Mouse (Mus musculus): ENCODE measurements at regions not wholly inside any gene's neighbourhood (a gene's known extent, or its start where the extent isn't known, plus 50 kb on each side); places are given as distances from the start of the nearest gene placed in this dataset.

DNA sequence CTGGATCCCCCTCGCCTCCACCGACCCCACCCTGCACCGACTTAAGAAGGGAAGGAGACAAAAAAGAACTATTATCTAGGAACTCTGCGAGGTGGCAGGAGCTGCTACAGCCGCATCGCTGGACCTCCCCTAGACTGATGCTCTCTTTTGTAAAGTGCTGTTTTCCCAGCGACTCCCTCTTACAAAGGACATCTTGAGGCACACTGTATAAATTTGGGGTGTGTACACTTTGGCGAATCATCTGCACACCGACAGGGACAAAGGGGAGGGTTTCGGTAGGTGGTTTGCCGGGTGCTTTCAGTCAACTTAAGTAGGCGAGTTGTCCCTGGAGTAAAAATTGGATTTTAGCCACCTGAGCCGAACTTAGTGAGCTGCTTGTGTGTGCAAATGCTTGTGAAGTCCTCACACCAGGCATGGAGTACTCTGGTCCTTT, 112.4 kb upstream of the Ubash3b start:
- DNase-seq = no peak

DNA sequence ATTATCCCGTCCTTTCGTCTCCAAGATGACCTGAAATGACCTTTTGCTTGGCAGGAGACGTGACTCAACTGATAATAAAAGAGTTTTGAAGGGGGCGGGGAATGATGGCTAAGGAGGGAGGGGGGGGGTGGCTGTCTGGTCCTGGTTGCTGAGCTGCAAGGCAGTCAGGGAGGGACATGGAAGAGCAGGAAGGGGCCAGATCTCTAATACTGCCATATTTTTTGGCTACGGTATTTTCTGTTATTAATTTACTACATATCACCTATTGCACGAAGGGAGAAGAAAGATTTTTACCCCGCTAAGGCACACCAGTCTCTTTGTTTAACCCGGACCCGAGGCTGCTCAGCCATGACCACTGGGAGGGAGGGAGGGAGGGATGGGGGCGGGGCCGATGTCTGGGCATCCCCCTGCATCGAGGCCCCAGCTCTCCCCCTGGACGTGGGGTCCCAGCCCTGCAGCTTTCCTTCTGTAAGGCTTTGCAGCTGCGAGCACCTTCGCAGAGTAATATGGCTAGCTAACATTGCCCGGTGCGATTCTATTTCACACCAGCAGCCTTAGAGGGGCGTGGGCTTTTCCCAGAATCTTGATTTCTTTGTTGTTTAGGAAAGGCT, 111.8 kb upstream of the Ubash3b start:
- DNase-seq = no peak

DNA sequence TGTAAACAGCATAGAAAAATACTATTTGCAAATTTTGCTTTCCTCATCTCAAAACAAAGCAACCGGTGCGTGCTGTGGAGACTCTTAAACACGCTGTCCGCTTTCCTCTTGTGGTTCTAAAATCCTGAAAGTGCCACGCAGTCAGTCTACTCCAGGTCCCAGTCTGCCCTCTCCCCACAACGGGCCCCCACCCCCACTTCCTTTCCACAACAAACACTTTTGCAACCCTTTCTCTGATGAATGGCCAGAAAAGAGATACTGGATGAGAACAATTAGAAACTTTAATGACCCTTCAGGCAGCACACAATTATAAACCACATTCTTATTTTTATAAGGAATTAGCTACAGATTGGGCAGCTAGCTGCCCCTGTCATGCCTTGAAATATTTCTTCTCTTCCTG, 111.1 kb upstream of the Ubash3b start:
- no peak for DNase-seq

DNA sequence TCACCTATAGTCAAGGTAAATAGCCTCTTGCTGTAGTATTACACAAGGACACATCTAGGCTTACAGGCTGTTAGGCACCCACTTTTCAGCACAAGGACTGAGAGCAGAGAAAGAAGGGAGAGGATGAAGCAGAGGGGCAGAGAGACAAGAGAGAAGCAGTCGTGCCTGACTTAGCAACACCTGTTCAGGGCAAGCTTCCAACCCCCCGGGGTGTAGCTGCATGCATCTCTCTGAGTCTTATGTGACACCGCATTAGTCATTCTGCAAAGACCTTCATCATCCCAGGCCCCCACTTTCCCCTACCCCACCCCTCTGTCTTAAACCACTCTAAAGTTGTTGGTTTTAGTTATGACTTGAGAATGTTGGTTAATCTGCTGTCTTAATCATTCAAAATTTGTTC, 106.6 kb upstream of the Ubash3b start:
- DNase-seq = peak in 1 of 2 experiments; percentile 9

DNA sequence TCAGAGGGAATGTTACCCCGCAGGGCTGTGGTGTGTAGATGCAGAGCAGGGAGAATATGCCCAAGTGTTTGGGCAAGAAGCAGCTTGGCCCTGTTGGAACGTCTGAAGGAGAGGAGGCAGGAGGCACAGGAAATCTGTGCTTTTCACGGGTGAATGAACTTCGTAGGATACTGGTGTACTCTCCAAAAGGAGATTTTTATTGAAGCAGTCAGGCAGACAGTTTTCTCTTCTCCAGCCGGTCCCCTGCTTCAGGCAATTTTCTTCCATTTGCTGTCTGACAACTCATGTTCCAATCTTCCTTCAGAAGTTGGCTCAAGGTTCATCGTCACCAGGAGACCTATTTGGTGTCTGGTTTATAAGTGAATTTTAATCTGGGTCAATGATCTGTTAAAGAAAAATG, 103.0 kb upstream of the Ubash3b start:
- peak; percentile 52 to 70 for DNase-seq

DNA sequence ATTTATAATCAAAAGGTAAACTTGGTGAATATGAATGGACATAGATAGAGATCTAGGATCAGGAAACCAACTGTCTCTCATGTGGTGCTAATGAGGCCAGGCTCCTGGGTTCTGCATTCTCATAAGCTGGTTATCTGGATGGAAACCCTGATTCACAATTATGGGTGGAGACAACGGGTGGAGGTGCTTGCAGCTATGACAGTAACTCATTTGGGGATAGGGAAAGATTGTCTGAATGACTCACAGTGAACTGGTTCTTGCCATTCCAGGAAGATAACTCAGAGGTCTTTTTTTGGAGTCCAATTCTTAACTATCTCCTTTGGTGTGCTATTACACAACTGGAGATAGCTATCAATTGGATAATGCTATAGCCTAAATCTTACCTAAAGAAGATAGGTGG, 95.7 kb upstream of the Ubash3b start:
- DNase-seq = no peak

DNA sequence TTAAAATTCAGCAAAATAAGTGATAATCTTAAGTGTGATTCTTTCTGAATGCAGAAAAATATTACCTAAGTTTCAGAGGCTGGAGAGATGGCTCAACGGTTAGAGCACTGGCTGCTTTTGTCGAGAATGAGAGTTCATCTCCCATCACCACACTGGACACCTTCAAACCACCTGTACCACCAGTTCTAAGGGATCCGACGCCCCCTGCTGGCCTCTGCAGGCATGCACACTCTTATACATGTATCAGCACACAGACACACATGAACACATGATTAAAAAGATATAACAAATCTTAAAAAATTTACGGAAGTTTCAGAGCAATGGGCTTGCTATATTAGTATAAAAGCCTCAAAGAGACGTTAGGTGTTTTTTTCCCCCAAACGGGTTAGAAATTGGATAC, 80.9 kb upstream of the Ubash3b start:
- DNase-seq = no peak

DNA sequence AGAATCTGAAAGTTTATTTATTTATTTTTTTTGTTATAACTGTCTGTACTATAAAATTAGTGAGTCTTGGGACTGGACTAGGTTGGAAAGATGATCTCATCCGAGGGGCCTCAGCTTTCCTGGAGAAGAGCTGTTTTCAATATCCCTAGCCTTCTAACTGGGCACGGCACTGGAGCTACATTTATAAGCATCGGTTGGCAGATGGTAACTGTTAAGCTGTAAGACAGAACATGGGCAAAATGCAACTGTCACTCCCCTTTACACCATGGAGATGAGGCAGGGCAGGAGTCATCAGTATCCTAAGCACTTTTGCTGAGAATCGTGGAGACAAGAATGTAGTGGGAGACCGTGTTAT, 77.6 kb upstream of the Ubash3b start:
- no peak for DNase-seq

DNA sequence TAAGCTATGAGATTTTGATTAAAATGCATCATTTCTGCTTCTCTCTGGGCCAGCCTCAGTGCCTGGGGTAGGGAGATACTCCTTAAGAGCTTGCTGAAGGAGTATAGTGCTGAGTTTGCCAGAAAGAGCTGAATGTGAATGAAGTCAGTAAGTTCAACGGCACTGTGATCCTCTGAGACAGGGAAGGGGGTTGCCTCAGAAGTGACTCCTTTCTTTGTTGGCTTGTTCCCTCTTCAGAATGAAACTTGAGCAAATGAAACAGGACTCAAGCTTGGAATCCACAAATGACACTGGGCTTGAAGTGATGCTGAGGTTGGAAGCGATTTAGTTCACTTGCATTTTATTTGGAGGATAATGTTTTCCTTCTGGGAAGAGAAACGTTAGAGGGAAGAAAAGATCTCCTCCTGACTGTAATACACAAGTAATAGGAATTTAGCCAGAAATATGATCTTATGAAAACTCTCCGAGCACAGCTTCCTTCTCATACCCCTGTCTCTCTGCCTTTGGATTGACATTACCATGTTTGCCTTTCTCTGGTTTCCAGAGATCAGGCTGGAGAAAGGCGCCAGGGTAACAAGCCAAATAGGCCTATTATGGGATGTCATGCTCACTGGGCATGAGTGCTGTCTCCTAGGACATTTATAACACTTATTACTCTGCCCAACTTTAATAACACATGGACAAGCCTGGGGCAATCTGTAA, 77.0 kb upstream of the Ubash3b start:
- DNase-seq = no peak

DNA sequence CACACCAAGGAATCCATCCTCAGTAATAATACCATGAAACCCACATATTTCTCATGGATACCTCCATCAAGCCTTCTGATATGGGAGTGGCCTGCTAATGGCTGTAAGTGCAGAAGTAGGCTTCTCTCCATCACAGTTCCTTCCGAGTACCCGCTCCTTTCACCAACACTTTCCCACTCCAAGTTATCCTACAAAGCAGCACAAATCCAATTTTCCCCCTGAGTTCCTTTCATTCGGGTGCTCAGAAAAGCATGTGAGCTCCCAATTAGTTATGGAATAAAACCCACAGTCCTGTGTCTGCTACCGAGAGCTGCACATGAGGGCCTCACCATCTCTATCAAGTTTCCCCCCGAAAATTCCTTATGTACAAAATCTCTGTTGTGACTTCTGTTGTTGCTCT, 75.8 kb upstream of the Ubash3b start:
- no peak for DNase-seq

DNA sequence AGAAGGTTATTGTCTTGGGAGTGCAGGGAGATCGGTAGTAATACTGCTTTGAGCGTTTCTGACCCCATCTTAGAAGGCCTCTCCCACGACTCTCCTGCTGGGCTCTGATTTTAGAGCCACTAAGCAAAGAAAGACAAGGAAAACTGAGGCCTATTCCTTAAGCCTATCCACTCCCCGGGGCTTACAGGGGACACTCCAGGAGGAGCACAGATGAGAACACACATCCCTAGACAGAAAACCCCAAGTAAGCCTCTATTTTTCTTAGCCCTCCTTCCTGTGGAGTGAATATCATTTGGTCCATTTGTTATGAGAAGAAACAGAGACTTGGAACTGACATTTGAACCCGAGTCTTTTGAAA, 67.7 kb upstream of the Ubash3b start:
- DNase-seq = no peak

DNA sequence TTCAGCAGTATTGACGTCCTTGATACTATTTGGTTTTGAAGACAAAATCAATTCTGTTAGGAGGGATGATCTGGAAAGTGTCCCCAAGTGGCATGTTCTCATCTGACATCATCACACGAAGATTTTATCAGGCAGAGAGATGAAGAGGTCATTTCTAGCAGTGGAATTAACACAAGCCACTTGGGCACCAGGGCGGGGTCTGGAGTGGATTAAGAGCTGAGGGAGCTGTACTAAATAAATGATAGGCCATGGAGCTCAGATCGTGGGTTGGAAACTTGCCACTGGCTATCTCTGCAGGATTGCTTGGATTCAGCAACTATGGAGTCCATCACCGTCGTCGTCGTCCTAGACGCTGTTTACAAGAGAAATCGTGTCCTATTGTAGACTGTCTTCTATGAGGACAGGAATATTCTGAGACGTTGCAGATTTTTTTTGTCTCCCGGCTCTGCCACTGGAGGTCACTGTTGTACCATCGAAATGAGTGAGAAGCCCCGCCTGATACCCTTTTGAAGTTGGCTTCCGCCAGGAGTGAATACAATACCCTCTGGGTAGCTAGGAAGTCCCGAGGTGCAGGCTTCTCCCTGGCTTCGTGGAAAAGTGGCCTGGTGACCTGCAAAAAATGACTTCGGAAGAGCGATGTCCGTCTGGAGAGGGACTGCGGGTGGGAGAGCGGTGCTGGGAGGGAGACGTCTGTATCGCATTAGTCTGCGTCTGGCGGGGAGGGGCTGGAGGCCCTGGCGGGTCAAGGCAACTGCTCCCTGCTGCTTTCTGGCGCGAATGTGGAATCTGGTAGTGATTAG, 67.1 kb upstream of the Ubash3b start:
- peak; percentile 77 to 81 for DNase-seq

DNA sequence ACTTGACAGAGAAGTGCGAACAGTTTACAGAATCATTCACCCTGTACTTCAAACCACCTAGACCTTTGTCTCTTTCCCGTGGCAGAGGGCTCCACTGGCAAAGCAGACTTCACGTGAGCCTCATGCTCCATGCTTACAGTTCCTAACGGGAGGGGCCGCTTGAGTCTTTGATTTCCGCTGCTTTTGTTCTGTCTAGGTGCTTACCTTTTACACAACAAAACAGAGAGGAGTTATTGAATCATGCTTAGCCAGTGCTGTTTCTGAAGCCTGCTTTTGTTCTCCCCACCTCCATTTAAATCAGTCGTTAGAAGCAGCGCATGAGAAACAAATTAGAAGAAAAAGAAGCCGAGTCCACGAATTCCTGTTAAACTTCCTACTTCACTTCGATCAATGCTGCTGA, 61.9 kb upstream of the Ubash3b start:
- DNase-seq = no peak

DNA sequence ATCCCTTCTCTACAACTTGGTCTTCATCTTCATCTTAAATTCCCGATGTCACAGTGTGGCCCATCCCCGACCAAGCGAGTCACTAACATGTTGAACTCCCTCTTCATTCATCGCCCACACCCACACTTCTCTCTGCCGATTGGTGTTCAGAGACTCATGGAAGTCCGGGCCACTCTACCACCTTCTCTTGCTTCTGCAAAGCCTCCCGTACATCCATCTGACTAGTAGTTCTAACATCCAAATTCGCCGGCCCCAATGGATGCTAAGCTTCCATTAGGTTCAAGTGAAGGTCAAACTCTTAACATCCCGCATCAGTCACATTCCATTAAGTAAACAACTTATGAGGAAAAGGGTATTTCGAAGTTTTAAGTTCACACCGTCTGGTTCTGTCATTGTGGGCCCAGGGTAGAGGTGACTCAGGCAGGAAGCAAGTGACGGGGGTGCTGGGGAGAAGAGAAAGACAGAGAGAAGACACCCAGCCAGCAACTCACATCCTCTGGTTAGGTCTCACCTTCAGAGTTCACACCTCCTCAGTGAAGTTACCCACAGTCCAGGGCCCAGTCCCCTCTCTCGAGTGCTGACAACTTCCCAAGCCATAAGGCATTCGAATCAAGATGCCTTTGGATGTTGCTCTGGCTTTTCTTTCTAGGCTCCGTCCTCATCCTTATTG, 61.0 kb upstream of the Ubash3b start:
- DNase-seq = no peak

DNA sequence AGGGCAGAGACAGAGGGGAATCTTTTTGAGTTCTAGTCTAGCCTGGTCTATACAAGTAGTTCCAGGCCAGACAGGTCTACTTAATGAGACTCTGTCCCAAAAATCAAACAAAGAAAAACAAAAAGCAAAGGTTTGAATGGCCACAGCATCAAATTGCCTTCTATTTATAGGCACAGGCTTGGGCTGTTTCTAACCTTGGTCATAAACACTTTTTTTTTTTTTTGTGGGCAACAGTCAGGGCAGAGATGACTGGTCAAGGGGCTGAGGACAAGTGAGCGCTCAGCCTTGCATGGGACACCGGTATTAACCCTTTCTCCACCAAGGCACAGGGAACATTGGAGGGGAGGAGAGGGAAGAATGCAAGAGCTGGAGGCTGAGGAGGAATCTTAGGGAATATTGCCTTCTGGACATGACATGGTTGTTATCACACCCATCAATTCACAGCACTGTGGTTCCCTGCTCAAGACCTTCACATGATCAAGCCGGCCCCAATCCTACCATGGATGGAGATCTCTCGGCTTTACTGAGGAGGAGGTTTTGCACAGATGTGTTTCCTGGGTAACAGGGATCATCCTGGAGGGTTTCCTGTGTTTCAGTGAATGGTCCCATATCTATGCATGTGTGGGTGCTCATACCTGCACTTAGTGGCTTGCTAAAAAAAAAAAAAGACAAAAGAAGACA, 59.8 kb upstream of the Ubash3b start:
- DNase-seq = no peak

DNA sequence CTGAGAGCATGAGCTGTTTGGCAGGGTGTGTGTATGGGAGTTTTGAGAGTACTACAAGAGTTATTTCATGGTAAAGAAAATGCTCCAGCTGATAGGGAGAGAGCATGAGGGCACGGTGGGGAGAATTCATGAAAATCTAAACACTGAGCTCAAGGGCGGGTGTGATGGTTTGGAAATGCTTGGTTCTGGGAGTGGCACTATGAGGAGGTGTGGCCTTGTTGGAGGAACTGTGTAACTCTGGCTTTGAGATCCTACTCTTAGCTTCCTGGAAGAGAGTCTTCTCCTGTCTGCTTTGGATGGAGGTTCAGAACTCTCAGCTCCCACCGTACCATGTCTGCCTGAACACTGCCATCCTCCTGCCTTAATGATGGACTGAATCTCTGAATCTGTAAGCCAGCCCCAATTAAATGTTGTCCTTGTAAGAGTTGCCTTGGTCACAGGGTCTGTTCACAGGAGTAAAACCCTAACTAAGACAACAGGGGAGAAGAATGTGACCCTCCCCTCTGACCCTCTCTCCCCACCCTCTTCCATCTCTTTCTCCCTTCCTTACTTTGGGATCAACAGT, 58.7 kb upstream of the Ubash3b start:
- DNase-seq = no peak

DNA sequence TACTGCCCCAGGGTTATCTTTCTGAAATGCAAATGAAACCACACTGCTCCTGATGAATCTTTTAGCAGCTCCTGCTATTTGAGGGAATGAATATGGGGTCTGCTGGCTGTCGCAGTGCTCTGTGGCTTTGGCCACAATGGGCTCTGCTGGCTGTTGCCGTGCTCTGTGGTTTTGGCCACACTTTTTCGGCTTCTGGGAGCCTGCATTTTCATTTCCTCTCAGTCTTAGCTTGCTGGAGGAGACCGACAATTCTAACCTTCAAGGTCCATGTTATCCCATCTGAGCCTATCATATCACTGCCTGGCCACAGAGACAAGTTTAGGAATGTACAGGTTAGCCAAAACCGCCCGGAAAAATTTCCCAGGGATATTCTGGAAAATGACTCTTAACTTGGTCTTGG, 57.2 kb upstream of the Ubash3b start:
- no peak for DNase-seq

DNA sequence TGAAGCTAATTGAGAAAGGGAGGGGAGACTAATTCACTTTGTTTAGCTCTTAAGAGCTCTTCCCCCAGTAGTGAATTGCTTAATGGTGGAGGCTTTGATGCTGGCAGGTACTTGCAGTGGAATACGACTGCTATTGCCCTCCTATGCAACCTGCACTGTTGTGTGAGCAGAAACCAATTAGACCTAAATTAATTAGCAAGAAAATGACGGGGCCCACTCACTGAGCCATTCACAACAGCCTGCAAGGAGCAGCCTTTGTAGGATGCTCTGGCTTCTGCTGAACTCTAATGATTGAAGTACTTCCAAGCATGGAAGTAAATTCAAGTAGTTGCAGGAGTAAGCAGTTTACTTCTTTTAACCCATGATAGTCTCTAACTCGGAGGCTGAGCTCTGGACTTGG, 54.8 kb upstream of the Ubash3b start:
- no peak for DNase-seq

DNA sequence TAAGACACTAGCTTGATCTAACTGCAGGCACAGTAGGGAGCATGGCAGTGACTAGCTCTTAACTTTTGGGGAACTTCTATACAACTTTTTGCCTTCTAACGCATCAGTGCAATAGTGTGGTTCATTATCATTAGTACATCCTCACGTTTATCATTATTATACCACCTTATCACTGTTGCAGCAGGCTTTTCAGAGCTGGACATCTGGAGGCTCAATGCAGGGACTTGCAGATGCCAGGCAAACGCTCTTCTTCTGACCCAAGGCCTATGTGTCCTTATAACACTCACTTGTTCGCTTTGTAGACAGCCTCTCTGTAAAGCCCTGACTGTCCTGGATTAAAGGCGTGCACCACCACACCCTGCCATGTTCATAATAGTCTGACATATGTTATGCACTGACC, 53.5 kb upstream of the Ubash3b start:
- no peak for DNase-seq

DNA sequence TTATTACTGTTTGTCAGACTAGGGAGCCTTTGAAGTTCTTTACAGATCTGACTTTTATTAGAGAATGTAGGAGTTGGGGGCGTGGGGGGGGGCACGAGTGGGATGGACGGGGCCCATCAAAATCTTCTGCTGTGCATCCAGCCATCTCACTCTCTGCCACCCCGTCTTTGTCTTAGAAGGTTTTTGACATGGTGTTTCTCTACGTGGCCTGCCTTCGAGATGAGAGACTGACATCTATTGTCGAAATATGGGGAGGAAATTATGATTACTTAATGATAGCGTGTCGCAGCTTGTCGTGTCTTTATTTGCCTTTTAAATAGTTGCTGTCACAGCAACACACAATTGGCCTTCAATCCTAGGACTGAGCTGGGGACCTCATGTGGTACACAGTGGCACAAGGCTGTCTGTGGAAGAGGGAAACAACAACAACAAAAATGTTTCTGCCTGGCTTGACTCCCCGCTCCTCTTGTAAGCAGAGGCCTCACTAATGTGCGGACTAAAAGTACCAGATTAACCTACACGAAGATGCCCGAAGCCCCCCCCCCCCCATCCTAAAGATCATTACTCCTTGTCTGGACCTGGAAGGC, 51.5 kb upstream of the Ubash3b start:
- DNase-seq = no peak

DNA sequence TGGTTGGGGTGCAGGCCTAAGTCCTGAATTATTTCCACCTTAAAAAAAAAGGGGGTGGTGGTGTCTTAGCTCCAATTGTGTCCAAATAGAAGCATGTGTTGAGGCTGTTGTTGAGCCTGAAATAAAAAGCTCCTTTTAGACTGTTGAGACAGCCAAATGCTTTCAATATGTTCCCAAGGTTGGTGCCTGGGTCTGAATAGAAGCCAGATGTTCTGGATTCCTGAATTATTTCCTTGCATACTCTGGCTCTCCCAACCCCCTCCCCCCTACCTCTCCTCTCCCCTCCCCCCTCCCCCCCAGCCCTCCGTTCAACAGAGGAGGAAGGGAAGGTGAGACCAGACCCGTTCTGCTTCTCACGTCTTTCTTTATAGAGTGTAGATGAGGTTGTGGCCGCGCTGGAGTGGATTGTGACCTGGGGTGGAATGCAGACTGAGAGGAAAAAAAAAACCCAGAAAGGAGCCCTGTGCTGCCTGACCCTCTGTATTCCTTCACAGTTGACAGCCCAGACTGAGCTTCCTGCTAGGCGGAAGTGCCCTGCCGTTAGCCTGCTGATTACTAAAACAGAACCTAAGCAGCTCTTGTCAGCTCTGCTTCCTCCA, 50.9 kb upstream of the Ubash3b start:
- DNase-seq = no peak

DNA sequence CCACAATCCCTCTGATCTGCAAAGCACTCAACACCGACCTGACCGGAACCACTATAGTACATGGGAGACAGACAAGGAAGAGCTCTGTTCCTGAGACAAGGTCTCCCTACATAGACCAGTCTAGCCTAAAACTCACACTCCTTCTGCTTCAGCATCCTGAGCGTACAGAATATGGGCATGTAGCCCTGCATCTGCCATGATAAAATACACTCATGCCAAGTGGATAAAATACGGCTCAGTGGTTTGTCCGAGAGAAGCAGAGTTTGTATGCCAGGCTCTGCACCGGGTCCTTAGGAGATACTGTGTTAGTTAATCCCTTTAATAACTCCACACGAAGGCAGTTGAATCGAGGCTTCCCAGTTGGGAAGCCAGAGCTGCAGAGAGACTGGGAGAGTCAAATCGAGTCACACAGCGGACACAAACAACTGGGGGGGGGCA, 50.4 kb upstream of the Ubash3b start:
- no peak for DNase-seq
